ENCODE assay signal across 8 mouse cellular contexts in the genomic region with DNA sequence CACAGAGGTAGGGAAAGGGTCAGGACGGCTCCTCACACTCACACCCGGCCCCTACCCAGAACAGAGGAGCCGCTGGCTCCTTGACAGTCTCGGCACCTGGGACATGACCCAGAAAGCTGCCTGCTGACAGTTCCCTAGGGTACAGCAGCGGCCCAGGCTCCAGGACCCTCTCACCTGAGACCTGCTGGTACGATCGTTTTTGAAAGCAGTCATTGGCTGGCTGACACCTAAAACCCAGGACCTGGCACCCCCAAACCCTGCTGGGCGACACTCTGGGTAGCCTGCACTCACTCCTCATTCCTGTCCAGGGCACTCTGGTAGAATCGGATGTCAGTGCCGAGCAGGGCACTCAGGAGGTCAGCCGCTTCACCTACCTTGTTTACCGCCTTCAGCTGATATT. TPM values are rescaled to one million over a fixed set of nuclear protein-coding genes. Genes with fewer than 3 reads are reported as not detected.
DNase-seq lines count a peak whose midpoint lies in the region; ATAC-seq and TF ChIP-seq lines count a peak whose summit lies in the region.

No protein-coding gene starts in this region.

- DNase-seq in kidney, adult 9 months, result no peak
- DNase-seq in right cerebral cortex, postnatal 14 days, result no peak
- no peak for DNase-seq in cerebellum, adult 9-10 months
- DNase-seq in gastrocnemius, postnatal 10 days, result no peak

- 27% methylated on average over 12 of the region's 12 CpGs for WGBS in kidney, embryonic 15.5 days
- 35% methylated on average over 12 of the region's 12 CpGs for WGBS in intestine, embryonic 15.5 days

- ATAC-seq in kidney, embryonic 15.5 days (replicated peaks; ENCODE audit: low FRiP score), result 0 out of 2 replicates have a peak, but pooled peaks have one; percentile 1
- peak; percentile 1; the same call in 1 of the 2 replicates for ATAC-seq in intestine, embryonic 15.5 days

- peaks cover 26% of the 10 kb centered on the region for H3K36me3 ChIP-seq in kidney, embryonic 15.5 days
- H3K36me3 ChIP-seq in intestine, embryonic 15.5 days, result no peaks in the 10 kb centered on the region
- peaks cover 9% of the 10 kb centered on the region for H3K36me3 ChIP-seq in myocyte (ENCODE audit: control insufficient read depth, insufficient read depth)

- TF ChIP-seq CTCF in embryonic fibroblast, embryonic 13.5 days (IDR thresholded peaks at IDR 0.05; ENCODE audit: borderline replicate concordance, insufficient read depth, low read length), result no peak

- H3K27ac ChIP-seq in kidney, embryonic 15.5 days, result peak overlapping the region; percentile 54
- H3K27ac ChIP-seq in embryonic fibroblast, embryonic 13.5 days (ENCODE audit: insufficient read depth, low read length), result no peak overlapping the region
- 0 out of 2 replicates have a peak overlapping the region, but pooled peaks have one; percentile 24 for H3K27ac ChIP-seq in intestine, embryonic 15.5 days

- H3K9me3 ChIP-seq in kidney, embryonic 15.5 days (replicated peaks), result no peaks in the 10 kb centered on the region
- no peaks in the 10 kb centered on the region for H3K9me3 ChIP-seq in intestine, embryonic 15.5 days

- peak overlapping the region; percentile 64 for H3K4me2 ChIP-seq in kidney, embryonic 15.5 days
- H3K4me2 ChIP-seq in intestine, embryonic 15.5 days (replicated peaks), result peak overlapping the region; percentile 69
- peak overlapping the region; percentile 48 for H3K4me2 ChIP-seq in myocyte (ENCODE audit: low read depth)

- TF ChIP-seq POLR2A in embryonic fibroblast, embryonic 13.5 days (IDR thresholded peaks at IDR 0.05; ENCODE audit: low read depth, low read length), result no peak
- TF ChIP-seq POLR2A in myocyte (IDR thresholded peaks at IDR 0.05; ENCODE audit: insufficient read length, low read depth), result no peak

- peak overlapping the region; percentile 35 for H3K4me3 ChIP-seq in kidney, embryonic 15.5 days (replicated peaks)
- peak overlapping the region; percentile 14; the same call in 1 of the 2 replicates for H3K4me3 ChIP-seq in embryonic fibroblast, embryonic 13.5 days (ENCODE audit: insufficient read depth, low read length)
- H3K4me3 ChIP-seq in intestine, embryonic 15.5 days (replicated peaks), result peak overlapping the region; percentile 28; the same call in 1 of the 2 replicates
- H3K4me3 ChIP-seq in myocyte, result no peak overlapping the region

- H3K27me3 ChIP-seq in kidney, embryonic 15.5 days, result no peaks in the 10 kb centered on the region
- H3K27me3 ChIP-seq in intestine, embryonic 15.5 days (replicated peaks), result no peaks in the 10 kb centered on the region
- H3K27me3 ChIP-seq in myocyte (ENCODE audit: control insufficient read depth, insufficient read depth, insufficient read length), result no peaks in the 10 kb centered on the region

- peaks cover 52% of the 10 kb centered on the region for H3K4me1 ChIP-seq in kidney, embryonic 15.5 days
- H3K4me1 ChIP-seq in embryonic fibroblast, embryonic 13.5 days (ENCODE audit: control insufficient read depth, insufficient read depth, low read length), result peaks cover 21% of the 10 kb centered on the region
- H3K4me1 ChIP-seq in intestine, embryonic 15.5 days (replicated peaks), result peaks cover 39% of the 10 kb centered on the region

- no peak overlapping the region for H3ac ChIP-seq in myocyte (ENCODE audit: control insufficient read depth, insufficient read length)

- no peaks in the 10 kb centered on the region for H3K79me2 ChIP-seq in myocyte (ENCODE audit: control insufficient read depth, insufficient read depth)

- no peak overlapping the region; the same call in 1 of the 2 replicates for H3K9ac ChIP-seq in kidney, embryonic 15.5 days
- H3K9ac ChIP-seq in intestine, embryonic 15.5 days, result no peak overlapping the region

TF ChIP-seq in myocyte, 11 proteins besides CTCF, POLR2A, EP300 and RAD21:
- TF ChIP-seq REST (IDR thresholded peaks at IDR 0.05; ENCODE audit: insufficient read depth, insufficient read length), result no peak
- no peak for TF ChIP-seq E2F4 (IDR thresholded peaks at IDR 0.05; ENCODE audit: insufficient read depth)
- TF ChIP-seq MYOD1 (IDR thresholded peaks at IDR 0.05; ENCODE audit: control insufficient read depth in 1 of 3, insufficient read length in 2 of 3, low read depth in 2 of 3), result no peak
- TF ChIP-seq TCF12 (IDR thresholded peaks at IDR 0.05; ENCODE audit: insufficient read depth, poor library complexity, severe bottlenecking), result no peak
- no peak for TF ChIP-seq MYOG (IDR thresholded peaks at IDR 0.05; ENCODE audit: control insufficient read depth in 1 of 3, insufficient read depth in 1 of 3, insufficient read length in 2 of 3, low read depth in 2 of 3)
- no peak for TF ChIP-seq MAX (IDR thresholded peaks at IDR 0.05; ENCODE audit: low read depth)
- TF ChIP-seq USF1 (IDR thresholded peaks at IDR 0.05; ENCODE audit: low read depth), result no peak
- no peak for TF ChIP-seq TCF3 (IDR thresholded peaks at IDR 0.05; ENCODE audit: insufficient read length, low read depth)
- no peak for TF ChIP-seq POLR2AphosphoS2 (IDR thresholded peaks at IDR 0.05; ENCODE audit: insufficient read length, low read depth)
- TF ChIP-seq CEBPB (IDR thresholded peaks at IDR 0.05; ENCODE audit: insufficient read depth, poor library complexity, severe bottlenecking), result no peak
- TF ChIP-seq SRF (IDR thresholded peaks at IDR 0.05; ENCODE audit: control insufficient read depth, insufficient read length, low read depth), result no peak
TF ChIP-seq in myocyte: peak in this region for 0.

RNA-seq across cellular contexts. Expression of gene Katnb1, which starts 56.2 kb away (rescaled TPM):
- polyA plus RNA-seq in kidney, embryonic 15.5 days (2015; fragmentation: Nextera tagmentation; extraction: Ambion mirVana), result 27.6 and 29.7 TPM in 2 replicates
- 6.8 and 9.0 TPM in 2 replicates for polyA plus RNA-seq in embryonic fibroblast, embryonic 13.5 days (2011; ENCODE audit: insufficient read length, low read depth, missing spikeins)
- 13.9 and 14.6 TPM in 2 replicates for polyA plus RNA-seq in intestine, embryonic 15.5 days (2015; fragmentation: Nextera tagmentation; extraction: Ambion mirVana)
- 20.0 TPM for polyA plus RNA-seq in myocyte (2012; fragmentation: generic; extraction: Trizol)
- total RNA-seq in gastrocnemius, postnatal 10 days (2021), result 10 to 100 TPM in 1 of 2 experiments, 1 to 10 TPM in 1; 6.0 to 10.7 TPM
